Mouse (Mus musculus): Measurements from ENCODE around the gene Atp11c. TPM values are rescaled to one million over a fixed set of nuclear protein-coding genes. Genes with fewer than 3 reads are reported as not detected.
A peak's percentile ranks its signal among the peaks of the same experiment; 100 is the strongest.

Gene Atp11c
- total RNA-seq, 2 experiments from 2014 or later = 8.2 to 8.9 TPM

GRCm38 (mm10) chrX:60178025-60178743 lies 414.3 kb downstream of the Atp11c start:
- Histone ChIP-seq H3K27ac (no peak overlapping the region), H3K4me3 (peak overlapping the region; percentile 25)
- intact Hi-C loops (cut with DNase I) = no loop called here
- TF ChIP-seq CTCF (IDR thresholded peaks at IDR 0.05) = no peak
- DNase-seq (ENCODE audit: extremely low spot score in 1 of 2, low spot score in 2 of 2) = no peak

Small RNA genes within 50 kb of the gene (microRNA-seq; reads per million reads assigned to microRNA genes)
- gene Mir505 = 157 to 259 reads per million in 2 experiments

Other genes with a start within 250 kb of the Atp11c start
- gene Gm7073, start 53.4 kb downstream of the Atp11c start, total RNA-seq (2021) = not detected